Mouse (Mus musculus) intestine, embryonic 15.5 days (tissue): Measurements from ENCODE around the gene Gm10663. TPM values are rescaled to one million over a fixed set of nuclear protein-coding genes. Genes with fewer than 3 reads are reported as not detected.

Experiments
- ATAC-seq: fragments of 200-750 bp; cut with Nextera tagmentation; 2 replicates; pipeline ENCODE4 v1.8.0; 2017; ENCODE audit warnings: moderate TSS enrichment, moderate library complexity
- H3K27ac ChIP-seq: fragments of 300-500 bp; sonication (generic); 2 replicates; pipeline ENCODE4 v1.5.1; 2015; ENCODE audit warnings: mild to moderate bottlenecking, inconsistent platforms
- H3K27me3 ChIP-seq: fragments of 300-500 bp; sonication (generic); replicated peaks from 2 replicates; pipeline ENCODE4 v1.6.1; 2015; ENCODE audit warnings: inconsistent platforms
- H3K36me3 ChIP-seq: fragments of 300-500 bp; sonication (generic); 2 replicates; pipeline ENCODE4 v1.6.1; 2015; ENCODE audit warnings: inconsistent platforms
- H3K4me1 ChIP-seq: fragments of 300-500 bp; sonication (generic); replicated peaks from 2 replicates; pipeline ENCODE4 v1.6.1; 2015; ENCODE audit warnings: inconsistent platforms
- H3K4me2 ChIP-seq: fragments of 300-500 bp; sonication (generic); replicated peaks from 2 replicates; pipeline ENCODE4 v1.6.1; 2015; ENCODE audit warnings: mild to moderate bottlenecking, inconsistent platforms
- H3K4me3 ChIP-seq: fragments of 300-500 bp; sonication (generic); replicated peaks from 2 replicates; pipeline ENCODE4 v1.5.1; 2015; ENCODE audit warnings: inconsistent platforms
- H3K9ac ChIP-seq: fragments of 300-500 bp; sonication (generic); 2 replicates; pipeline ENCODE4 v1.6.1; 2015; ENCODE audit warnings: inconsistent platforms
- H3K9me3 ChIP-seq: fragments of 300-500 bp; sonication (generic); 2 replicates; pipeline ENCODE4 v1.6.1; 2016; ENCODE audit warnings: inconsistent platforms
- WGBS: fragments of 180-500 bp; shearing (Covaris S2); methylation state at CpG from one replicate; pipeline ENCODE4 v1.1.7; 2015; 5-methylcytosine and 5-hydroxymethylcytosine counted together
- polyA plus RNA-seq: library from polyadenylated mRNA; unstranded; fragments of >200 nt; fragmentation: Nextera tagmentation; extraction: Ambion mirVana; gene quantifications from 2 replicates; pipeline ENCODE4 v1.2.1, GENCODE M21; 2015

Gm10663 gene
- polyA plus RNA-seq, 1 experiment from 2014 or later = not detected

- no peaks in the 10 kb centered on the region for H3K9me3 ChIP-seq
- no peak overlapping the region for H3K4me3 ChIP-seq
- 62% methylated on average over 7 of the region's 7 CpGs for WGBS
- H3K27ac ChIP-seq = no peak overlapping the region
- H3K36me3 ChIP-seq = no peaks in the 10 kb centered on the region
- no peaks in the 10 kb centered on the region for H3K4me1 ChIP-seq
- H3K27me3 ChIP-seq = no peaks in the 10 kb centered on the region
- H3K4me2 ChIP-seq = no peak overlapping the region
- no peak overlapping the region for H3K9ac ChIP-seq
- ATAC-seq = no peak
These were observed 14.9 kb downstream of the Gm10663 start for GRCm38 (mm10) chr8:65089781-65090180.

GRCm38 (mm10) chr8:65097760-65098415 is 23.1 kb downstream of the Gm10663 start:
- peak; percentile 81 for ATAC-seq
- Histone ChIP-seq H3K27ac (no peak overlapping the region), H3K9ac (no peak overlapping the region), H3K9me3 (no peaks in the 10 kb centered on the region), H3K4me1 (no peaks in the 10 kb centered on the region), H3K4me2 (no peak overlapping the region), H3K27me3 (no peaks in the 10 kb centered on the region), H3K4me3 (no peak overlapping the region), H3K36me3 (no peaks in the 10 kb centered on the region)
- 43% methylated on average over 7 of the region's 7 CpGs for WGBS

GRCm38 (mm10) chr8:65099735-65100134 is 24.9 kb downstream of the Gm10663 start:
- no peak overlapping the region for H3K4me2 ChIP-seq
- H3K9ac ChIP-seq = no peak overlapping the region
- no peaks in the 10 kb centered on the region for H3K27me3 ChIP-seq
- 66% methylated on average over 3 of the region's 3 CpGs for WGBS
- no peaks in the 10 kb centered on the region for H3K36me3 ChIP-seq
- no peaks in the 10 kb centered on the region for H3K4me1 ChIP-seq
- no peaks in the 10 kb centered on the region for H3K9me3 ChIP-seq
- H3K27ac ChIP-seq = no peak overlapping the region
- no peak for ATAC-seq
- H3K4me3 ChIP-seq = no peak overlapping the region

GRCm38 (mm10) chr8:65103632-65104031 is 28.8 kb downstream of the Gm10663 start:
- no peak overlapping the region for H3K27ac ChIP-seq
- WGBS = 86% methylated on average over 7 of the region's 7 CpGs
- no peak overlapping the region for H3K4me3 ChIP-seq
- H3K27me3 ChIP-seq = no peaks in the 10 kb centered on the region
- H3K36me3 ChIP-seq = no peaks in the 10 kb centered on the region
- H3K4me1 ChIP-seq = no peaks in the 10 kb centered on the region
- no peak for ATAC-seq
- no peak overlapping the region for H3K4me2 ChIP-seq
- no peak overlapping the region for H3K9ac ChIP-seq
- no peaks in the 10 kb centered on the region for H3K9me3 ChIP-seq

- H3K9ac ChIP-seq = no peak overlapping the region
- no peaks in the 10 kb centered on the region for H3K4me1 ChIP-seq
- WGBS = 65% methylated on average over 4 of the region's 4 CpGs
- H3K27me3 ChIP-seq = no peaks in the 10 kb centered on the region
- H3K4me3 ChIP-seq = no peak overlapping the region
- ATAC-seq = no peak
- H3K36me3 ChIP-seq = no peaks in the 10 kb centered on the region
- H3K4me2 ChIP-seq = no peak overlapping the region
- no peak overlapping the region for H3K27ac ChIP-seq
- H3K9me3 ChIP-seq = no peaks in the 10 kb centered on the region
These were observed 29.2 kb downstream of the Gm10663 start for GRCm38 (mm10) chr8:65104041-65104440.

- Histone ChIP-seq H3K4me3 (no peak overlapping the region), H3K4me2 (no peak overlapping the region), H3K36me3 (no peaks in the 10 kb centered on the region), H3K9me3 (no peaks in the 10 kb centered on the region), H3K27me3 (no peaks in the 10 kb centered on the region), H3K9ac (no peak overlapping the region), H3K4me1 (no peaks in the 10 kb centered on the region), H3K27ac (no peak overlapping the region)
- no peak for ATAC-seq
- WGBS = 88% methylated on average over 25 of the region's 25 CpGs
These were observed 33.3 kb downstream of the Gm10663 start for GRCm38 (mm10) chr8:65107936-65108718.

- no peak overlapping the region for H3K27ac ChIP-seq
- no peaks in the 10 kb centered on the region for H3K4me1 ChIP-seq
- no peak overlapping the region for H3K4me2 ChIP-seq
- no peaks in the 10 kb centered on the region for H3K27me3 ChIP-seq
- H3K4me3 ChIP-seq = no peak overlapping the region
- H3K9ac ChIP-seq = no peak overlapping the region
- WGBS = 72% methylated on average over 6 of the region's 6 CpGs
- no peak for ATAC-seq
- H3K9me3 ChIP-seq = no peaks in the 10 kb centered on the region
- no peaks in the 10 kb centered on the region for H3K36me3 ChIP-seq
These were observed 34.1 kb downstream of the Gm10663 start for GRCm38 (mm10) chr8:65108936-65109335.

- Histone ChIP-seq H3K27ac (no peak overlapping the region), H3K9me3 (no peaks in the 10 kb centered on the region), H3K9ac (no peak overlapping the region), H3K36me3 (no peaks in the 10 kb centered on the region), H3K4me3 (no peak overlapping the region), H3K4me2 (no peak overlapping the region), H3K27me3 (no peaks in the 10 kb centered on the region), H3K4me1 (no peaks in the 10 kb centered on the region)
- ATAC-seq = peak; percentile 65; the same call in 1 of the 2 replicates
- WGBS = 37% methylated on average over 5 of the region's 5 CpGs
These were observed 35.5 kb downstream of the Gm10663 start for GRCm38 (mm10) chr8:65110285-65110691.

- Histone ChIP-seq H3K27me3 (no peaks in the 10 kb centered on the region), H3K4me2 (no peak overlapping the region), H3K4me1 (no peaks in the 10 kb centered on the region), H3K9me3 (no peaks in the 10 kb centered on the region), H3K36me3 (no peaks in the 10 kb centered on the region), H3K27ac (no peak overlapping the region), H3K4me3 (no peak overlapping the region), H3K9ac (no peak overlapping the region)
- WGBS = 80% methylated on average over 6 of the region's 6 CpGs
- ATAC-seq = no peak
These were observed 37.3 kb downstream of the Gm10663 start for GRCm38 (mm10) chr8:65112092-65112491.

- Histone ChIP-seq H3K36me3 (no peaks in the 10 kb centered on the region), H3K9ac (no peak overlapping the region), H3K4me1 (no peaks in the 10 kb centered on the region), H3K4me3 (no peak overlapping the region), H3K27ac (peak overlapping the region; percentile 44), H3K27me3 (no peaks in the 10 kb centered on the region), H3K9me3 (no peaks in the 10 kb centered on the region), H3K4me2 (peak overlapping the region; percentile 12; the same call in 1 of the 2 replicates)
- ATAC-seq = peak; percentile 89
- 38% methylated on average over 1 of the region's 1 CpGs for WGBS
These were observed 51.2 kb downstream of the Gm10663 start for GRCm38 (mm10) chr8:65126014-65126413.

- 52% methylated on average over 3 of the region's 3 CpGs for WGBS
- H3K4me2 ChIP-seq = peak overlapping the region; percentile 12; the same call in 1 of the 2 replicates
- no peak overlapping the region for H3K4me3 ChIP-seq
- H3K27me3 ChIP-seq = no peaks in the 10 kb centered on the region
- no peaks in the 10 kb centered on the region for H3K9me3 ChIP-seq
- H3K36me3 ChIP-seq = no peaks in the 10 kb centered on the region
- peak; percentile 86 for ATAC-seq
- H3K9ac ChIP-seq = no peak overlapping the region
- no peaks in the 10 kb centered on the region for H3K4me1 ChIP-seq
- H3K27ac ChIP-seq = peak overlapping the region; percentile 44
These were observed 51.6 kb downstream of the Gm10663 start for GRCm38 (mm10) chr8:65126454-65126853.
